Mouse (Mus musculus): ENCODE measurements around the gene 4921507P07Rik. TPM values are rescaled to one million over a fixed set of nuclear protein-coding genes. Genes with fewer than 3 reads are reported as not detected.

Gene 4921507P07Rik
- polyA plus RNA-seq (2012; rRNA removed) = 0.23 and 0.31 TPM in 2 replicates

GRCm38 (mm10) chr6:50596301-50597211 lies at the start of gene 4921507P07Rik:
Gene 4921507P07Rik, minus strand, starts transcription at chr6:50596632.

GRCm38 (mm10) chr6:50566141-50566996 lies 30.1 kb downstream of the 4921507P07Rik start, which contains the start of gene Cycs:
Gene Cycs, minus strand, starts transcription at chr6:50566538.

Other genes with a start within 250 kb of the 4921507P07Rik start
- gene Osbpl3, start 140.4 kb downstream of the 4921507P07Rik start, polyA plus RNA-seq (2012; rRNA removed) = 0.69 and 0.78 TPM in 2 replicates
- 26.3 TPM in 2 replicates for gene Cycs, start 30.1 kb downstream of the 4921507P07Rik start, polyA plus RNA-seq (2012; rRNA removed)
- not detected in 2 replicates for gene Npvf, start 57.8 kb upstream of the 4921507P07Rik start, polyA plus RNA-seq (2012; rRNA removed)